Mouse (Mus musculus) layer of hippocampus, adult 8-10 months (tissue): ENCODE results near the gene Gnai2. TPM values are rescaled to one million over a fixed set of nuclear protein-coding genes. Genes with fewer than 3 reads are reported as not detected.

Source experiments
- DNase-seq, 2 experiments: peaks; one replicate each; pipeline ENCODE4 v3.0.0; 2022; ENCODE audit warnings: low spot score in 2 of 2
- total RNA-seq, 4 experiments: library from RNA; stranded (reverse); gene quantifications; 2 replicates each; pipeline ENCODE4 v1.2.4; 2022

Gene Gnai2
- 100 to 1,000 TPM; 218 to 272 (median 249) TPM for total RNA-seq

GRCm38 (mm10) chr9:107635279-107636028 lies at the start of gene Gnai2:
Gene Gnai2, minus strand, starts transcription at chr9:107635367.
- DNase-seq = peak; percentile 92 to 93

- DNase-seq = no peak
These were observed 47.2 kb upstream of the Gnai2 start for GRCm38 (mm10) chr9:107682405-107682804.

- no peak for DNase-seq
These were observed 44.3 kb upstream of the Gnai2 start, which contains the start of gene Gnat1 for GRCm38 (mm10) chr9:107679501-107679900. Gene Gnat1, minus strand, starts transcription at chr9:107679712.

- no peak for DNase-seq
These were observed 43.7 kb upstream of the Gnai2 start for GRCm38 (mm10) chr9:107678861-107679260.

GRCm38 (mm10) chr9:107677819-107678526 lies 42.8 kb upstream of the Gnai2 start:
- peak in 1 of 2 experiments; percentile 82 for DNase-seq

- DNase-seq = no peak
These were observed 42.1 kb upstream of the Gnai2 start for GRCm38 (mm10) chr9:107677091-107677784.

GRCm38 (mm10) chr9:107676302-107676701 lies 41.1 kb upstream of the Gnai2 start:
- DNase-seq = no peak

GRCm38 (mm10) chr9:107675671-107676301 lies 40.6 kb upstream of the Gnai2 start:
- DNase-seq = peak in 1 of 2 experiments; percentile 56

- DNase-seq = no peak
These were observed 39.7 kb upstream of the Gnai2 start for GRCm38 (mm10) chr9:107674609-107675429.

- DNase-seq = no peak
These were observed 35.1 kb upstream of the Gnai2 start for GRCm38 (mm10) chr9:107670259-107670658.

GRCm38 (mm10) chr9:107669480-107669945 lies 34.3 kb upstream of the Gnai2 start, which contains the start of gene Slc38a3:
Gene Slc38a3, minus strand, starts transcription at chr9:107669530.
- no peak for DNase-seq

GRCm38 (mm10) chr9:107668916-107669315 lies 33.7 kb upstream of the Gnai2 start:
- DNase-seq = no peak

GRCm38 (mm10) chr9:107668011-107668410 lies 32.8 kb upstream of the Gnai2 start:
- no peak for DNase-seq

- DNase-seq = no peak
These were observed 32.1 kb upstream of the Gnai2 start for GRCm38 (mm10) chr9:107667219-107667618.

- no peak for DNase-seq
These were observed 31.6 kb upstream of the Gnai2 start for GRCm38 (mm10) chr9:107666751-107667205.

GRCm38 (mm10) chr9:107665308-107665707 lies 30.1 kb upstream of the Gnai2 start:
- DNase-seq = no peak

GRCm38 (mm10) chr9:107663525-107663924 lies 28.4 kb upstream of the Gnai2 start:
- DNase-seq = no peak

GRCm38 (mm10) chr9:107662342-107662741 lies 27.2 kb upstream of the Gnai2 start:
- no peak for DNase-seq

- no peak for DNase-seq
These were observed 25.6 kb upstream of the Gnai2 start for GRCm38 (mm10) chr9:107660777-107661176.

GRCm38 (mm10) chr9:107659961-107660360 lies 24.8 kb upstream of the Gnai2 start:
- no peak for DNase-seq
